Mouse (Mus musculus): ENCODE results near the gene C1ra. TPM values are rescaled to one million over a fixed set of nuclear protein-coding genes. Genes with fewer than 3 reads are reported as not detected.
"Not testable (repeated sequence)": the region's sequence is repeated elsewhere in the genome, so short reads cannot be mapped to it uniquely, and the experiment has no call there.

Gene C1ra
- polyA plus RNA-seq, 1 experiment from 2014 or later = 0.12 TPM

GRCm38 (mm10) chr6:124522082-124522481 is 9.9 kb downstream of the C1ra start:
- H3K36me3 ChIP-seq; H3K27ac ChIP-seq; H3K4me1 ChIP-seq (replicated peaks); H3K9me3 ChIP-seq; ATAC-seq; H3K4me3 ChIP-seq (replicated peaks); H3K4me2 ChIP-seq (replicated peaks); H3K27me3 ChIP-seq; H3K9ac ChIP-seq (replicated peaks): not testable (repeated sequence)
- WGBS = 80% methylated on average over 7 of the region's 7 CpGs

GRCm38 (mm10) chr6:124527881-124528280 is 15.7 kb downstream of the C1ra start:
- no peaks in the 10 kb centered on the region for H3K9me3 ChIP-seq
- ATAC-seq = no peak

GRCm38 (mm10) chr6:124531077-124531476 is 18.9 kb downstream of the C1ra start:
- no peak for ATAC-seq
- H3K9me3 ChIP-seq = no peaks in the 10 kb centered on the region
- H3K4me3 ChIP-seq (replicated peaks) = no peak overlapping the region
- H3K4me1 ChIP-seq (replicated peaks) = no peaks in the 10 kb centered on the region
- no peaks in the 10 kb centered on the region for H3K36me3 ChIP-seq
- 89% methylated on average over 8 of the region's 8 CpGs for WGBS
- no peak overlapping the region for H3K9ac ChIP-seq (replicated peaks)
- no peaks in the 10 kb centered on the region for H3K27me3 ChIP-seq
- no peak overlapping the region for H3K4me2 ChIP-seq (replicated peaks)
- no peak overlapping the region for H3K27ac ChIP-seq

More at GRCm38 (mm10) chr6:124527881-124528280, 15.7 kb downstream of the C1ra start:
- Histone ChIP-seq H3K4me2 (replicated peaks) (no peak overlapping the region), H3K4me1 (replicated peaks) (no peaks in the 10 kb centered on the region), H3K36me3 (no peaks in the 10 kb centered on the region), H3K27ac (no peak overlapping the region), H3K27me3 (no peaks in the 10 kb centered on the region), H3K9ac (replicated peaks) (no peak overlapping the region), H3K4me3 (replicated peaks) (no peak overlapping the region)
- WGBS = 81% methylated on average over 3 of the region's 3 CpGs

- H3K4me1 ChIP-seq (replicated peaks); H3K27me3 ChIP-seq; H3K4me3 ChIP-seq (replicated peaks); H3K27ac ChIP-seq; H3K36me3 ChIP-seq; H3K4me2 ChIP-seq (replicated peaks); H3K9me3 ChIP-seq; H3K9ac ChIP-seq (replicated peaks); ATAC-seq: not testable (repeated sequence)
- WGBS = 83% methylated on average over 8 of the region's 8 CpGs
These were observed 24.1 kb downstream of the C1ra start for GRCm38 (mm10) chr6:124536125-124536829.

- H3K27ac ChIP-seq; H3K9ac ChIP-seq (replicated peaks); H3K4me2 ChIP-seq (replicated peaks); H3K9me3 ChIP-seq; ATAC-seq; H3K4me3 ChIP-seq (replicated peaks); H3K27me3 ChIP-seq; H3K4me1 ChIP-seq (replicated peaks); H3K36me3 ChIP-seq: not testable (repeated sequence)
- WGBS = 74% methylated on average over 2 of the region's 2 CpGs
These were observed 29.0 kb downstream of the C1ra start for GRCm38 (mm10) chr6:124541176-124541575.

GRCm38 (mm10) chr6:124542284-124542683 is 30.1 kb downstream of the C1ra start, which contains the start of gene C1s1:
TSS of gene C1s1 (minus strand) at chr6:124542359.
- not testable (repeated sequence) for H3K27me3 ChIP-seq; H3K36me3 ChIP-seq; H3K4me3 ChIP-seq (replicated peaks); H3K4me1 ChIP-seq (replicated peaks); H3K9ac ChIP-seq (replicated peaks); ATAC-seq; H3K9me3 ChIP-seq; H3K4me2 ChIP-seq (replicated peaks); H3K27ac ChIP-seq
- WGBS = 0% methylated on average over 1 of the region's 1 CpGs

GRCm38 (mm10) chr6:124544466-124544865 is 32.3 kb downstream of the C1ra start:
- Histone ChIP-seq H3K36me3 (no peaks in the 10 kb centered on the region), H3K9me3 (no peaks in the 10 kb centered on the region), H3K4me3 (replicated peaks) (no peak overlapping the region), H3K9ac (replicated peaks) (no peak overlapping the region), H3K27ac (no peak overlapping the region), H3K4me1 (replicated peaks) (no peaks in the 10 kb centered on the region), H3K4me2 (replicated peaks) (no peak overlapping the region), H3K27me3 (no peaks in the 10 kb centered on the region)
- no peak for ATAC-seq
- 84% methylated on average over 5 of the region's 6 CpGs for WGBS

- no peaks in the 10 kb centered on the region for H3K27me3 ChIP-seq
- no peak overlapping the region for H3K4me3 ChIP-seq (replicated peaks)
- H3K36me3 ChIP-seq = no peaks in the 10 kb centered on the region
- 90% methylated on average over 2 of the region's 2 CpGs for WGBS
- no peaks in the 10 kb centered on the region for H3K4me1 ChIP-seq (replicated peaks)
- no peaks in the 10 kb centered on the region for H3K9me3 ChIP-seq
- H3K27ac ChIP-seq = no peak overlapping the region
- no peak for ATAC-seq
- no peak overlapping the region for H3K4me2 ChIP-seq (replicated peaks)
- no peak overlapping the region for H3K9ac ChIP-seq (replicated peaks)
These were observed 33.2 kb downstream of the C1ra start for GRCm38 (mm10) chr6:124545425-124545824.

- H3K27me3 ChIP-seq; ATAC-seq; H3K27ac ChIP-seq; H3K4me1 ChIP-seq (replicated peaks); H3K9me3 ChIP-seq; H3K36me3 ChIP-seq; H3K4me2 ChIP-seq (replicated peaks); H3K9ac ChIP-seq (replicated peaks); H3K4me3 ChIP-seq (replicated peaks): not testable (repeated sequence)
- 88% methylated on average over 3 of the region's 3 CpGs for WGBS
These were observed 35.8 kb downstream of the C1ra start for GRCm38 (mm10) chr6:124547979-124548378.

- no peak for ATAC-seq
- H3K4me1 ChIP-seq (replicated peaks) = no peaks in the 10 kb centered on the region
- no peaks in the 10 kb centered on the region for H3K36me3 ChIP-seq
- H3K9me3 ChIP-seq = peaks cover 4% of the 10 kb centered on the region
- no peak overlapping the region for H3K9ac ChIP-seq (replicated peaks)
- H3K27me3 ChIP-seq = no peaks in the 10 kb centered on the region
- no peak overlapping the region for H3K4me3 ChIP-seq (replicated peaks)
- WGBS = 92% methylated on average over 3 of the region's 3 CpGs
- no peak overlapping the region for H3K4me2 ChIP-seq (replicated peaks)
- H3K27ac ChIP-seq = no peak overlapping the region
These were observed 36.9 kb downstream of the C1ra start for GRCm38 (mm10) chr6:124549023-124549550.

- Histone ChIP-seq H3K9ac (replicated peaks) (no peak overlapping the region), H3K9me3 (peaks cover 4% of the 10 kb centered on the region), H3K4me3 (replicated peaks) (no peak overlapping the region), H3K4me2 (replicated peaks) (no peak overlapping the region), H3K27me3 (no peaks in the 10 kb centered on the region), H3K27ac (no peak overlapping the region), H3K36me3 (no peaks in the 10 kb centered on the region), H3K4me1 (replicated peaks) (no peaks in the 10 kb centered on the region)
- 68% methylated on average over 22 of the region's 22 CpGs for WGBS
- ATAC-seq = no peak
These were observed 40.6 kb downstream of the C1ra start for GRCm38 (mm10) chr6:124552766-124553165.

GRCm38 (mm10) chr6:124555956-124556355 is 43.8 kb downstream of the C1ra start:
- H3K4me2 ChIP-seq (replicated peaks); ATAC-seq; H3K27me3 ChIP-seq; H3K4me3 ChIP-seq (replicated peaks); H3K4me1 ChIP-seq (replicated peaks); H3K9ac ChIP-seq (replicated peaks); H3K36me3 ChIP-seq; H3K9me3 ChIP-seq; H3K27ac ChIP-seq: not testable (repeated sequence)
- WGBS = 81% methylated on average over 2 of the region's 2 CpGs

GRCm38 (mm10) chr6:124561156-124561555 is 49.0 kb downstream of the C1ra start:
- H3K4me3 ChIP-seq (replicated peaks); H3K27ac ChIP-seq; H3K9me3 ChIP-seq; H3K4me1 ChIP-seq (replicated peaks); ATAC-seq; H3K4me2 ChIP-seq (replicated peaks); H3K36me3 ChIP-seq; H3K9ac ChIP-seq (replicated peaks); H3K27me3 ChIP-seq: not testable (repeated sequence)
- 87% methylated on average over 4 of the region's 4 CpGs for WGBS
